Mouse (Mus musculus) erythroid progenitor cell, adult 5-6 weeks (primary cell): Measurements from ENCODE around the gene Atp4a. TPM values are rescaled to one million over a fixed set of nuclear protein-coding genes. Genes with fewer than 3 reads are reported as not detected.
"Not testable (repeated sequence)": the region's sequence is repeated elsewhere in the genome, so short reads cannot be mapped to it uniquely, and the experiment has no call there.

Source experiments
- ATAC-seq: replicated peaks from 2 replicates; pipeline ENCODE4 v1.8.0; 2016; ENCODE audit warnings: moderate number of reproducible peaks, mild to moderate bottlenecking, moderate TSS enrichment, inconsistent platforms; ENCODE audit not compliant: poor library complexity, low FRiP score, severe bottlenecking
- total RNA-seq, 2 experiments: library from RNA; stranded (forward) in 1 of 2; stranded (reverse) in 1 of 2; fragments of 150-400 nt in 1 of 2; fragments of 186-747, 209-891 nt in 1 of 2; gene quantifications; 2 replicates each; pipeline versions ENCODE4 v1.2.3 to v1.2.4; 2015 to 2017; ENCODE audit warnings: low replicate concordance in 2 of 2

The Atp4a gene
- total RNA-seq, 2 experiments from 2014 or later = not detected

DNA sequence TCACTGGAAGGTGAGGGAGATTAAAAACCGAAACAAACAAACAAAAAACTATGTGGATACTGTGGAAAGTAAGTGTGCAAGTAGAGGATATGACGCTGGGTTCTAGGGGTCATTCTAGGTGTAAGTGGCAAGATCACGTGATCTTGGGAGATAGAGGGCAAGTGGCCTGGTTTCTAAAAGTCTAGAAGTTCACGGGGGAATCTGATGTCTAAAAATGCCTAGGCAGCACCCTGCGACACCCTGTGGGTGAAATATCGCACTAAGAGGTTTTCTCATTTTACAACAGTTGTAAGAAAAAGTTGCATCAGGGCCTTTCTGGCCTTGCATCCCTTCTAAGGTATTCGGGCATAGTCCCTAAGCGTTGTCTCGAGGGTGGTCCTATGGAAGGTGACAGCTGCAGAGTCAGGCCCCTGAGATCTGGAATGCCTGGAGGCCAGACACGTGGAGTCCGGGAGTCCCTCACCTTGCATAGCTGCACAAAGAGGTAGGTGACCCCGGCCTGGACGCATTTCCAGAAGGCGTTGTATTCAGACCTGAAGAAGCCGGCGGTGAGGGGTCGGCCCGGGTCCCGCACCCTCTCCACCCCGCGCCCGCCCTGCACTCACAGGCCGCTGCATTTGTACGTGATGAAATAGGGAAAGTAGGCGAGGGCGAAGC, 16.9 kb downstream of the Atp4a start:
- ATAC-seq = no peak

GRCm38 (mm10) chr7:30729396-30730063, 17.5 kb downstream of the Atp4a start, which contains the start of gene Tmem147:
Gene Tmem147 (minus strand): TSS chr7:30729540.
- ATAC-seq = peak; percentile 92

- ATAC-seq = peak; percentile 22
Measured at GRCm38 (mm10) chr7:30730064-30730722, 18.2 kb downstream of the Atp4a start.

DNA sequence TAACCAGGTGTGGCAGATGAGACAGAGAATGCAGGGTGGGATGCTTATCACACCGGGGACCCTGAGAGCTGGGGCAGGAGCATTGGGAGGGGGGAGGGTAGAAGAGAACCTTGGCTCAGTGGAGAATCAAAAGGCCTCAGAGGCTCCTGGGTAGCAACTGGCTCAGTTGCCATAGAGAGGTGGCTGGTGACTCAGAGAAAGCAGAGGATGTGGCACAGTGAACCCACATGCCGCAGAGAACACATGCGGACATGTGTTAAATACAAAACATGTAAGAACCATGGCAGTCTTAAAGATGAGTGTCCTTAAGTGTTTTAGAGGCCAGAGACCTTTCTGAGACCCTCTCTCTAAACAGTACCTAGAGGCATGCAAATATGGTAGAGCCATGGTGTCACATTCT, 24.2 kb downstream of the Atp4a start:
- ATAC-seq = no peak

GRCm38 (mm10) chr7:30742570-30742969, 30.6 kb downstream of the Atp4a start:
- not testable (repeated sequence) for ATAC-seq

GRCm38 (mm10) chr7:30743617-30744016, 31.6 kb downstream of the Atp4a start, which contains the start of gene Gapdhs:
Gene Gapdhs (minus strand): TSS chr7:30743681.
- ATAC-seq = 0 out of 2 replicates have a peak, but pooled peaks have one; percentile 26

GRCm38 (mm10) chr7:30744022-30744598, 32.1 kb downstream of the Atp4a start:
- ATAC-seq = no peak

DNA sequence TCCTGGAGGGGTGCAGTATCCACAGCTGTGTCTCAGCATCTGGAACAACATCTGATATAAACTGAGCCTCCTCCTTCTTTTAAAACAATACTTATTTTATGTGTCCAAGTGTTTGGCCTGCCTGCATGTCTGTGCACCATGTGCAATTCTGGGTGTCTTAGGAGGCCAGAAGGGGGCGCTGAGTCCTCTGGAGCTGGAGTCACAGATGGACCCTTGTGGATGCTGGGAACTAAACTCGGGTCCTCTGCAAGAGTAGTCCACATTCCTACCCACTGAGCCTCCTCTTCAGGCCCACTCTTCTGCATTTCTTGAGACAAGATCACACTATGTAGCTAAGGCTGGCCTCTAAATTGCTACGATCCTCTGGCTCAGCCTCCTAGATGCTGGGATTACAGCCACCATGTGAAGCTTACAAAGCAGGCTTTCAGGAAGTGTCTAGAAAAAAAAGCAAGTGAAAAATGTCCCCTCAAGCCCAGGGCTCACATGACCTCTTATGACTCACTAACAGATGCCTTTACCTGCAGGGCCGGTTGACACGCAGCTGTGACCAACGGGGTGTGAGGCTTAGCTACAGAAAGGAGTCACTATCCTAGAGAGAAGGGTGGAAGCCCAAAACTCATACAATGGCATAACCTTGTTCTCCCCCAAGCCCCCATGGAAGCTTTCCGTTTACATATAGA, 35.7 kb downstream of the Atp4a start:
- ATAC-seq = no peak

- ATAC-seq = no peak
Measured at GRCm38 (mm10) chr7:30749824-30750606, 38.0 kb downstream of the Atp4a start.

DNA sequence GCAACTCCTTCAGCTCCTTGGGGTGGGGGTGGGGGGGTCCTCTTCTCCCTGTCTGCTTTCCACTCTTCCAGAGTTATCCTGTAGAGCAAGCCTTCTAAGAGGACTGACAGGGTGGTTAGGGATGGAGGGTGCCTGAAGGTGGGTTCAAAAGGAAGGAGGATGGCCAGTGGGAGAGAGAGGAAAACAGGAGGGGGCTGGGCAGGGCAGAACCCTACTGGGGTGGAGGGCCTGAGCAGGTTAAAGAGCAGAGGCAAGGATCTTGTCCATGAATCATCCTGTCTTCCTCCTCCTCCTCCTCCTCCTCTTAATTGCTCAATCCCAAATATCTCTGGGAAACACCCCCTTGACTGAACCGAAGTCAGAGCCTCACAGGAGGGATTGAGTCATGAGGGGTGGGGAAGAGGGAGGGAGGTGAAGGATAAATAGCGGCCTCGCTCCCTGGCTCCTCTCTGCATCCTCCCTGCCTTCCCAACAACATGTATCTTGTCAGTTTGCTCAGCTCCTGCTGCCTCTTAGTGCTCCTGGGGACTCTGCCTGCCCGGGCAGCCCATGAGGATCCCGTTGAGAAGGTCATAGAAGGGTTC, 39.2 kb downstream of the Atp4a start, which contains the start of gene Sbsn:
Sbsn (plus strand) TSS at position 386 of the 584 bp plus-strand sequence.
- no peak for ATAC-seq

DNA sequence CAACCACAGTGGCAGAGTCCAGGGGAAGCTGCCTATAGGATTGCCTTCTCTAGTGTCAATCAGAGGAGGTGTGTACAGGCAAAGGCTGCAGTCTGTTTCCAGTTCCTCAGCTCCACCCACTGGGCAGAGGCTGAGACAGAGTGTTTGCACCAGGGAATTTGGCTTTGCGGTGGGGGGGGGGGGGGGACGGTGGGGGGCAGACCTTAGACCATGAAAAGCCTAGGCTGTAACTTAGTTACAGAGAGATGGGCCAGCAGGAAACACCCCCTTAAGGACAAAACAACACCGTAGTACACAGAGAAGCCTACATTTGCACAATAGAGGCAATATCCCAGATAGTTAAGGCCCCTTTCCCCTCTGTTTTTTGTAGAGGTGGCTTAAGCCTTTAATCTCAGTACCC, 45.0 kb downstream of the Atp4a start:
- no peak for ATAC-seq

GRCm38 (mm10) chr7:30758853-30759252, 46.8 kb downstream of the Atp4a start:
- ATAC-seq = no peak

- ATAC-seq = no peak
Measured at GRCm38 (mm10) chr7:30761769-30762352, 49.9 kb downstream of the Atp4a start.

GRCm38 (mm10) chr7:30763456-30763855, 51.4 kb downstream of the Atp4a start, which contains the start of gene Dmkn:
Gene Dmkn (plus strand): TSS chr7:30763756.
- no peak for ATAC-seq

- ATAC-seq = no peak
Measured at GRCm38 (mm10) chr7:30765173-30765572, 53.2 kb downstream of the Atp4a start.

DNA sequence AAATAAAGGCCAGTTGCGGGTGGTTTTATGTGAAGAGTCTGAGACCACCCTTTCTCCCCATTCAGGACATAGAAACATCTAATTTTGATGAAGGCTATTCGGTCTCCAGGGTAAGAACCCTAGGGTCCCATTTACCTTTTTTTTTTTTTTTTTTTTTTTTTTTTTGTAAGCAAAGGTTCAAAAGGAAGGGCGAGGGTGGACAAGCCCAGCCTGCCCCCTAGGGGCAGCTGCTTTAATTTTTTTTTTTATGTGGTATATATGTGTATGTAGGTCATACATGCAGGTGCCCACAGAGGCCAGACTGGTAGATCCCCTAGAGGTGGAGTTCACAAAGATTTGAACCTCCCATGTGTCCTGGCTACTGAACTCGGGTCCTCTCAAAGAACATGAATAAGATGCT, 54.4 kb downstream of the Atp4a start:
- ATAC-seq = no peak

GRCm38 (mm10) chr7:30769236-30769635, 57.2 kb downstream of the Atp4a start:
- ATAC-seq = no peak
